Mouse (Mus musculus) ovary, postnatal 10 days (tissue): ENCODE data around the gene Gm14781.
"Not testable (repeated sequence)": the region's sequence is repeated elsewhere in the genome, so short reads cannot be mapped to it uniquely, and the experiment has no call there.

ENCODE experiments used
- DNase-seq: peaks from one replicate; pipeline ENCODE4 v3.0.0; 2022; ENCODE audit warnings: low spot score

The Gm14781 gene

GRCm38 (mm10) chrX:91631894-91632293 lies at the start of gene Gm14781:
Gm14781 (plus strand) TSS chrX:91632194.
- DNase-seq = not testable (repeated sequence)

- DNase-seq = not testable (repeated sequence)
Measured at GRCm38 (mm10) chrX:91654964-91655575, 23.1 kb downstream of the Gm14781 start.
